ENCODE assay signal across 33 mouse cellular contexts in genomic region chr16:94994148-94994547, GRCm38 (mm10). TPM values are rescaled to one million over a fixed set of nuclear protein-coding genes. Genes with fewer than 3 reads are reported as not detected.
A peak's percentile ranks its signal among the peaks of the same experiment; 100 is the strongest.
DNase-seq lines count a peak whose midpoint lies in the region; ATAC-seq and TF ChIP-seq lines count a peak whose summit lies in the region.
"Had no signal": no experiment of that assay in that cellular context is flagged by ENCODE, and none has a peak within 500 bp of the region (broad histone marks: within the 10 kb centered on the region; RNA-seq: fewer than 3 reads in every experiment).

No protein-coding gene starts in this region.

- 0 out of 2 replicates have a peak overlapping the region, but pooled peaks have one; percentile 6 for H3K4me3 ChIP-seq in hindbrain, embryonic 14.5 days (replicated peaks; ENCODE audit: low read length)
- no peak overlapping the region for H3K4me3 ChIP-seq in hindbrain, embryonic 12.5 days
- H3K4me3 ChIP-seq in midbrain, embryonic 14.5 days (replicated peaks; ENCODE audit: low read depth, low read length) = no peak overlapping the region
- no peak overlapping the region for H3K4me3 ChIP-seq in midbrain, embryonic 10.5 days
- H3K4me3 ChIP-seq in hindbrain, postnatal 0 days (ENCODE audit: low read length) = peak overlapping the region; percentile 63
- H3K4me3 ChIP-seq in neural tube, embryonic 15.5 days (replicated peaks) = peak overlapping the region; percentile 60; the same call in 1 of the 2 replicates
- H3K4me3 ChIP-seq: embryonic facial prominence, embryonic 10.5 days; embryonic facial prominence, embryonic 15.5 days; forebrain, embryonic 13.5 days; kidney, embryonic 15.5 days; limb, embryonic 10.5 days; limb, embryonic 15.5 days; liver, embryonic 13.5 days had no signal

- no peak for ATAC-seq in hindbrain, embryonic 14.5 days (ENCODE audit: low FRiP score)
- ATAC-seq in hindbrain, embryonic 12.5 days (ENCODE audit: low FRiP score) = no peak
- ATAC-seq in midbrain, embryonic 14.5 days (ENCODE audit: low FRiP score, low TSS enrichment) = no peak
- ATAC-seq in hindbrain, postnatal 0 days = no peak
- no peak for ATAC-seq in neural tube, embryonic 15.5 days (ENCODE audit: low FRiP score)
- ATAC-seq: forebrain, embryonic 13.5 days; inflammation-experienced regulatory T-cells, adult 6 months had no signal

- peaks cover 12% of the 10 kb centered on the region for H3K4me1 ChIP-seq in hindbrain, embryonic 14.5 days (replicated peaks; ENCODE audit: control insufficient read depth, insufficient read depth, low read length)
- H3K4me1 ChIP-seq in hindbrain, embryonic 12.5 days = peaks cover 15% of the 10 kb centered on the region
- peaks cover 22% of the 10 kb centered on the region for H3K4me1 ChIP-seq in midbrain, embryonic 14.5 days (ENCODE audit: control insufficient read depth, insufficient read depth, low read length)
- peaks cover 29% of the 10 kb centered on the region for H3K4me1 ChIP-seq in midbrain, embryonic 10.5 days
- H3K4me1 ChIP-seq in hindbrain, postnatal 0 days (ENCODE audit: insufficient read depth, low read length) = no peaks in the 10 kb centered on the region; the same call in 1 of the 2 replicates
- H3K4me1 ChIP-seq in neural tube, embryonic 15.5 days = peaks cover 51% of the 10 kb centered on the region
- H3K4me1 ChIP-seq: liver, embryonic 13.5 days had no signal

- TF ChIP-seq CTCF in hindbrain, postnatal 0 days (IDR thresholded peaks at IDR 0.05; ENCODE audit: low read depth) = no peak

- H3K36me3 ChIP-seq in hindbrain, embryonic 14.5 days (replicated peaks; ENCODE audit: control insufficient read depth, insufficient read depth) = no peaks in the 10 kb centered on the region
- no peaks in the 10 kb centered on the region for H3K36me3 ChIP-seq in hindbrain, embryonic 12.5 days
- H3K36me3 ChIP-seq in midbrain, embryonic 14.5 days (ENCODE audit: control insufficient read depth, insufficient read depth, low read length) = no peaks in the 10 kb centered on the region
- no peaks in the 10 kb centered on the region for H3K36me3 ChIP-seq in midbrain, embryonic 10.5 days
- no peaks in the 10 kb centered on the region for H3K36me3 ChIP-seq in hindbrain, postnatal 0 days (ENCODE audit: insufficient read depth, low read length)
- H3K36me3 ChIP-seq in neural tube, embryonic 15.5 days = no peaks in the 10 kb centered on the region
- H3K36me3 ChIP-seq: embryonic facial prominence, embryonic 10.5 days; embryonic facial prominence, embryonic 15.5 days; kidney, embryonic 15.5 days; limb, embryonic 10.5 days; limb, embryonic 15.5 days; liver, embryonic 13.5 days had no signal

- H3K27me3 ChIP-seq in hindbrain, embryonic 14.5 days (ENCODE audit: control insufficient read depth, insufficient read depth, low read length) = peaks cover 29% of the 10 kb centered on the region
- peaks cover 38% of the 10 kb centered on the region for H3K27me3 ChIP-seq in hindbrain, embryonic 12.5 days
- peaks cover 10% of the 10 kb centered on the region; the same call in 1 of the 2 replicates for H3K27me3 ChIP-seq in midbrain, embryonic 14.5 days (ENCODE audit: control insufficient read depth, insufficient read depth, low read length)
- peaks cover 40% of the 10 kb centered on the region for H3K27me3 ChIP-seq in midbrain, embryonic 10.5 days (ENCODE audit: low read depth, poor library complexity, severe bottlenecking)
- no peaks in the 10 kb centered on the region for H3K27me3 ChIP-seq in hindbrain, postnatal 0 days (ENCODE audit: insufficient read depth, low read length)
- peaks cover 12% of the 10 kb centered on the region; the same call in 1 of the 2 replicates for H3K27me3 ChIP-seq in neural tube, embryonic 15.5 days (replicated peaks)

- H3K9me3 ChIP-seq in hindbrain, embryonic 14.5 days (ENCODE audit: control insufficient read depth, low read length) = no peaks in the 10 kb centered on the region
- H3K9me3 ChIP-seq in hindbrain, embryonic 12.5 days (replicated peaks) = no peaks in the 10 kb centered on the region
- H3K9me3 ChIP-seq in midbrain, embryonic 14.5 days (ENCODE audit: control insufficient read depth, low read length) = no peaks in the 10 kb centered on the region
- no peaks in the 10 kb centered on the region for H3K9me3 ChIP-seq in midbrain, embryonic 10.5 days (replicated peaks)
- H3K9me3 ChIP-seq in hindbrain, postnatal 0 days (ENCODE audit: low read length) = no peaks in the 10 kb centered on the region
- H3K9me3 ChIP-seq in neural tube, embryonic 15.5 days (replicated peaks) = no peaks in the 10 kb centered on the region
- H3K9me3 ChIP-seq: embryonic facial prominence, embryonic 10.5 days; embryonic facial prominence, embryonic 15.5 days; forebrain, embryonic 13.5 days; kidney, embryonic 15.5 days; limb, embryonic 10.5 days; limb, embryonic 15.5 days; liver, embryonic 13.5 days had no signal

- WGBS in hindbrain, embryonic 14.5 days = 89% methylated on average over 3 of the region's 3 CpGs
- WGBS in hindbrain, embryonic 12.5 days = 81% methylated on average over 3 of the region's 3 CpGs
- 83% methylated on average over 3 of the region's 3 CpGs for WGBS in midbrain, embryonic 14.5 days
- 84% methylated on average over 3 of the region's 3 CpGs for WGBS in midbrain, embryonic 10.5 days
- WGBS in hindbrain, postnatal 0 days = 65% methylated on average over 3 of the region's 3 CpGs
- WGBS in neural tube, embryonic 15.5 days = 81% methylated on average over 3 of the region's 3 CpGs

- no peak overlapping the region for H3K9ac ChIP-seq in hindbrain, embryonic 14.5 days
- H3K9ac ChIP-seq in hindbrain, embryonic 12.5 days = no peak overlapping the region
- H3K9ac ChIP-seq in midbrain, embryonic 14.5 days (replicated peaks; ENCODE audit: low read length) = no peak overlapping the region
- no peak overlapping the region; the same call in 1 of the 2 replicates for H3K9ac ChIP-seq in hindbrain, postnatal 0 days (replicated peaks; ENCODE audit: low read length)
- no peak overlapping the region for H3K9ac ChIP-seq in neural tube, embryonic 15.5 days (replicated peaks)
- H3K9ac ChIP-seq: embryonic facial prominence, embryonic 15.5 days; forebrain, embryonic 13.5 days; kidney, embryonic 15.5 days; limb, embryonic 15.5 days; liver, embryonic 13.5 days had no signal

- H3K27ac ChIP-seq in hindbrain, embryonic 14.5 days = no peak overlapping the region
- H3K27ac ChIP-seq in hindbrain, embryonic 12.5 days = no peak overlapping the region
- H3K27ac ChIP-seq in midbrain, embryonic 14.5 days (replicated peaks; ENCODE audit: low read depth, low read length) = no peak overlapping the region
- no peak overlapping the region for H3K27ac ChIP-seq in midbrain, embryonic 10.5 days (replicated peaks)
- no peak overlapping the region for H3K27ac ChIP-seq in hindbrain, postnatal 0 days
- no peak overlapping the region for H3K27ac ChIP-seq in neural tube, embryonic 15.5 days (replicated peaks)
- H3K27ac ChIP-seq: embryonic facial prominence, embryonic 10.5 days; embryonic facial prominence, embryonic 15.5 days; forebrain, embryonic 13.5 days; kidney, embryonic 15.5 days; limb, embryonic 10.5 days; limb, embryonic 15.5 days; liver, embryonic 13.5 days; macrophage; stomach, postnatal 0 days had no signal

- H3K4me2 ChIP-seq in hindbrain, embryonic 14.5 days (replicated peaks) = peak overlapping the region; percentile 67
- no peak overlapping the region for H3K4me2 ChIP-seq in hindbrain, embryonic 12.5 days (replicated peaks)
- peak overlapping the region; percentile 86; the same call in 1 of the 2 replicates for H3K4me2 ChIP-seq in midbrain, embryonic 14.5 days (ENCODE audit: low read length)
- H3K4me2 ChIP-seq in hindbrain, postnatal 0 days (ENCODE audit: low read depth, low read length) = peak overlapping the region; percentile 77
- H3K4me2 ChIP-seq in neural tube, embryonic 15.5 days = peak overlapping the region; percentile 71
- H3K4me2 ChIP-seq: embryonic facial prominence, embryonic 15.5 days; forebrain, embryonic 13.5 days; heart, embryonic 11.5 days; kidney, embryonic 15.5 days; limb, embryonic 15.5 days; liver, embryonic 13.5 days had no signal

- no peak for DNase-seq in hindbrain, embryonic 14.5 days (ENCODE audit: low spot score)
- DNase-seq in midbrain, embryonic 14.5 days = no peak
- DNase-seq in midbrain, embryonic 10.5 days (ENCODE audit: low spot score) = no peak
- DNase-seq in hindbrain, postnatal 0 days (ENCODE audit: low spot score) = no peak
- DNase-seq in thymus, postnatal 25 days = no peak
- DNase-seq: adrenal gland, postnatal 36 days; B cell, adult 2 months; cerebellum, adult 9-11 months; gastrocnemius, postnatal 25 days; heart, adult 18-20 months; heart, postnatal 36 days; kidney, adult 11 months; liver, embryonic 13.5 days; lung, adult 18-20 months; lung, postnatal 10 days; right cerebral cortex, postnatal 4 days; thymus, adult 18-20 months; thymus, postnatal 4 days had no signal

RNA-seq across cellular contexts. Expression of gene Kcnj6, which starts 3.4 kb away (rescaled TPM):
- polyA plus RNA-seq in hindbrain, embryonic 14.5 days (2014; fragmentation: Nextera tagmentation; extraction: Ambion mirVana) = 2.8 and 3.4 TPM in 2 replicates
- 0.26 and 0.53 TPM in 2 replicates for polyA plus RNA-seq in hindbrain, embryonic 12.5 days (2016; fragmentation: Nextera tagmentation; extraction: Ambion mirVana)
- polyA plus RNA-seq in midbrain, embryonic 14.5 days (2014; fragmentation: Nextera tagmentation; extraction: Ambion mirVana) = 3.3 and 4.6 TPM in 2 replicates
- polyA plus RNA-seq in midbrain, embryonic 10.5 days (2016; fragmentation: Nextera tagmentation; extraction: Ambion mirVana) = 0.04 and 0.09 TPM in 2 replicates
- total RNA-seq in hindbrain, postnatal 0 days (2014; rRNA removed) = 13.9 and 18.3 TPM in 2 replicates
- polyA plus RNA-seq in hindbrain, postnatal 0 days (2015; fragmentation: Nextera tagmentation; extraction: Ambion mirVana) = 4.3 and 5.9 TPM in 2 replicates
- polyA plus RNA-seq in neural tube, embryonic 15.5 days (2015; fragmentation: Nextera tagmentation; extraction: Ambion mirVana) = 4.1 and 5.9 TPM in 2 replicates
- total RNA-seq: gastrocnemius, postnatal 25 days; heart, adult 18-20 months; heart, postnatal 36 days; megakaryocyte-erythroid progenitor cell, adult 5-6 weeks had no signal
- polyA plus RNA-seq: inflammation-experienced regulatory T-cells, adult 6 months; kidney, embryonic 15.5 days; limb, embryonic 10.5 days; limb, embryonic 15.5 days; liver, embryonic 13.5 days; neural tube, embryonic 11.5 days; spleen, adult 2 months; stomach, postnatal 0 days had no signal

Comparison
In these comparisons a context has a peak if more than half of its experiments do, and no peak if none do; other contexts are left out.
1. H3K4me3 ChIP-seq: peak in hindbrain, embryonic 14.5 days (single experiment), hindbrain, postnatal 0 days (single experiment) and neural tube, embryonic 15.5 days (single experiment); none in hindbrain, embryonic 12.5 days (single experiment), midbrain, embryonic 14.5 days (single experiment) and midbrain, embryonic 10.5 days (single experiment).